Mouse (Mus musculus): Measurements from ENCODE around the gene Nipbl. TPM values are rescaled to one million over a fixed set of nuclear protein-coding genes. Genes with fewer than 3 reads are reported as not detected.
"Not testable (repeated sequence)": the region's sequence is repeated elsewhere in the genome, so short reads cannot be mapped to it uniquely, and the experiment has no call there.

The Nipbl gene
- 10 to 100 TPM; 35.8 to 40.2 TPM for total RNA-seq (2021)
- long read RNA-seq, experiment 1, partial matches to known transcripts = 2 of 3 reads
- long read RNA-seq, experiment 1, other reads (novel, unspliced or antisense) = 1 of 3 reads
- long read RNA-seq, experiment 2, partial matches to known transcripts = 5 of 7 reads
- long read RNA-seq, experiment 2, other reads (novel, unspliced or antisense) = 2 of 7 reads

DNA sequence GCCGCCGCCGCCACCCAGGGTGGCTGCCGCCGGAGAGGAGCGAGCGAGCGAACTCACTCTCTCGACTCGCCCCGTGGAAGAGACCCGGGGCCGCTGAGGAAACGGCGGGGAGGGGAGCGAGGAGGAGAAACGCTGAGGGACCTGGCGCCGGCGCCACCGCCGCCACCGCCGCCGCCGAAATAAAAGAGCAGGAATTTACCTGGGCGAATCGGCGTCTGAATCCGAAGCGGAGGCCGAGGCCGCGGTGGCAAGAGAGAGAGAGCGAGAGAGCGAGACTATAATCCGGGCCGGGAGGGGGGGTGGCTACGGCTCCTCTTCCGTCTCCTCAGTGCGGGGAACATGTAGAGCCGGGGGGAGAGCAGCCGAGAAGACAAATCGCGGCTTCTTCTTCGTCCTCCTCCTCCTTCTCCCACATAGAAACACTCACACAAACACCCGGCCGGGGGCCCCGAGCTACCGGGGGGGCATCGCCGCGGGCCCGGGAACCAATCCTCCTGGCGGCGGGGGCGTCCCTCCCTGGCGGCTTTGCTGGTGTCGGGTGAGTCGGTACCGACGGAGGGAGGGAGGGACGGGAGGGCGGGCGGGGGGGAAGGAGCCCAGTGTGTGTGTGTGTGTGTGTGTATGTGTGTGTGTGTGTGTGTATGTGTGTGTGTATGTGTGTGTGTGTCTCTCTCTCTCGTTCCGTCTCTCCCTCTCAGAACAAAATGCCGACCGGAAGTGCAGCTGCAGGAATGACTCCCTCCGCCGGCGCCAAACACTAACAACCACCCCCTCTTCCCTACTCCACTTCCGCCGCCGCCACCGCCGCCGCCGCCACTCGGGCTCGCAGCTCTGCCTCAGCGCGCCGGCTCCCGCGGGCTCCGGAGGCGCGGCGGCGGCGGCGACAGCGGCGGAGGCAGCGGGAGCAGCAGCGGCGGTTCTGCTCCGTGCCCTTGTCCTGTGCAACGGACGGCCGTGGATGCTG lies at the start of gene Nipbl:
Gene Nipbl (minus strand): TSS at position 538 of the 964 bp plus-strand sequence.
- peak; percentile 83 to 93 for DNase-seq (ENCODE audit: low spot score in 2 of 2)

DNA sequence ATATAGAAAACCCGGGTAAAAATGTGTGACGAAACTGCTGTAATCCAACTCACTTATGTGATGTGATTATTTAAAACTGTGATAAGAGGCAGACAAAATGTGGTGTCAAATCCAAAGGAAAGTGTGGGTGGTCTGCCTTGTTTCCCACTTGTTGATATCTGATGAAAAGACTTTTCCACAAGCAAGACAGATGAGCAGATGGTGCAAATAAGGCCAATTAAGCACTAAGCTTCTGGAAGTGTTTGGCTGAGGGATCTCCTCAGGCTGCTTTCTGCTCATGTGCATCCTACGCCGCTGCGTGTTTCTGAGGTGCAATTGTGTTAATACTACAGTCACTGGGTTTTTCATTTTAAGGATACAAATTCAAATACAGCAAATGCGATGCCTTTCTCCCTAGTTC lies 41.0 kb upstream of the Nipbl start:
- DNase-seq (ENCODE audit: low spot score in 2 of 2) = no peak

- no peak for DNase-seq (ENCODE audit: low spot score in 2 of 2)
Measured at GRCm38 (mm10) chr15:8469006-8469575, 24.8 kb upstream of the Nipbl start.

GRCm38 (mm10) chr15:8463521-8463920 lies 19.3 kb upstream of the Nipbl start:
- no peak for DNase-seq (ENCODE audit: low spot score in 2 of 2)

GRCm38 (mm10) chr15:8462780-8463179 lies 18.5 kb upstream of the Nipbl start:
- DNase-seq (ENCODE audit: low spot score in 2 of 2) = no peak

DNA sequence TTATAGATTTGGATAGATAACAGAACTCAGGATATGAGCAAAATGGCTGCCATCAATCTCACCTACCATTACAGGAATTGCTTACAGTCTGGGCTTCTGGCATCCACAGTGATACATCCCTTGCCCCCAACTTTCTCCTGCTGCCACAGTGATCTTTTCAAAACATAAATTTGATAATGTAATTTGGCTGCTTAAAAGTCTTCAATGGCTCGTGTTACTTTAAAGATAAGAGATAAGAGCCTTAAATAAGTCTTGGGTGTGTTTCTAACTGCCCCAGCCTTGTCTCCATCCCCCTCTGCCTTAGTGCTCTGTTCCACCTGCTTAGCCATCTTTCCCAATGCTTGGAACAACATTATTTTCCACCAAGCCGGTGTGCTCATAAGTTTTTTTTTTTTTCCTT lies 16.6 kb upstream of the Nipbl start:
- DNase-seq (ENCODE audit: low spot score in 2 of 2) = no peak

GRCm38 (mm10) chr15:8459979-8460378 lies 15.7 kb upstream of the Nipbl start:
- no peak for DNase-seq (ENCODE audit: low spot score in 2 of 2)

- DNase-seq (ENCODE audit: low spot score in 2 of 2) = not testable (repeated sequence)
Measured at GRCm38 (mm10) chr15:8456223-8456622, 12.0 kb upstream of the Nipbl start.

DNA sequence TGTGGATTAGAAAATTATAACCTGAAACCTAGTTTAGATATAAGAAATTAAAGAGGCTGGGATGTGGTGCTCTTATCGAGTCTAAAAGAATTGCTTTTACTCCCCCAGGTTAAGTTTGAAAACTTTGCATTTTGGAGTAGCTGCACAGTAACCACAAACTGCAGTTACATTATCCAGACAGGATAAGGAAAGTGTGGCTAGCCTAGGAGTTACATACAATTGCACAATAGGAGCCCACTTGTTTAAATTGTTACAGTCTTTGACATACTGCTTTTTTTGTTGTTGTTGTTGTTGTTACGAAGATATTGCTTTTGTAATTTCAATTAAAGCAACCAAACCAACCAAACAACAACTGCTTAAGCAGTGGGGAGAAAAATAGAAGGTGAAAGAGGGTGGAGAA lies 11.2 kb upstream of the Nipbl start:
- DNase-seq (ENCODE audit: low spot score in 2 of 2) = no peak

GRCm38 (mm10) chr15:8451071-8451470 lies 6.8 kb upstream of the Nipbl start:
- DNase-seq (ENCODE audit: low spot score in 2 of 2) = peak in 1 of 2 experiments; percentile 19

DNA sequence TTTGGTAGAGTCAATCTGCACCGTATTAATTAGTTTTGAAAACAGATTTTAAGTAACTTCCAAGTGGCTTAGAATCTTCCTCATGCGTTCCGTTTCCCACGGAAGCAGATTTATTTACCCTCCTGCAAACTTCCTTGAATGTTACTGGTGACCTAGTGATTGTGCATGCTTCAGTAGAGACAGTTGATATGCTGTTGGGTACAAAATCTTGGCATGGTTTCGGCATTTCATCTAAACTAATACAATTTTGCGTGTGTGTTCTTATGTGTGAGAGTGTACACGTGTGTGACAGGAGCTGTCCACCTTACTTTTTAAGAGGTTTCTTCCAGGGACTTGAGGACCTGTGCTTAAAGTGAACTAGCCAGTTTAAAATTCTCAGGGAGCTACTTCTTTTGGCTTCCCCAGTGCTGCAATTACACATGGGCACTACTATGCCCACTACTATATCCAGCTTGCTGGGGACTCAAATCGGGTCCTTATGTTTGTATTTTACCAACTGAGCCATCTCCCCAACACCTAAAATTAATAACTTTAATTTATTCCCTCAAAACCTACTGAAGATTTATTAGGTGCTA lies 3.0 kb upstream of the Nipbl start:
- DNase-seq (ENCODE audit: low spot score in 2 of 2) = no peak

GRCm38 (mm10) chr15:8446435-8446834 lies 2.2 kb upstream of the Nipbl start:
- DNase-seq (ENCODE audit: low spot score in 2 of 2) = no peak

GRCm38 (mm10) chr15:8445951-8446419 lies 1.7 kb upstream of the Nipbl start:
- DNase-seq (ENCODE audit: low spot score in 2 of 2) = peak in 1 of 2 experiments; percentile 16

- peak; percentile 57 to 81 for DNase-seq (ENCODE audit: low spot score in 2 of 2)
Measured at GRCm38 (mm10) chr15:8444890-8445597, 781 bp upstream of the Nipbl start.

- DNase-seq (ENCODE audit: low spot score in 2 of 2) = peak; percentile 54 to 73
Measured at GRCm38 (mm10) chr15:8443168-8443925, 916 bp downstream of the Nipbl start.

GRCm38 (mm10) chr15:8442761-8443160 lies 1.5 kb downstream of the Nipbl start:
- no peak for DNase-seq (ENCODE audit: low spot score in 2 of 2)

- DNase-seq (ENCODE audit: low spot score in 2 of 2) = no peak
Measured at GRCm38 (mm10) chr15:8442156-8442555, 2.1 kb downstream of the Nipbl start.

DNA sequence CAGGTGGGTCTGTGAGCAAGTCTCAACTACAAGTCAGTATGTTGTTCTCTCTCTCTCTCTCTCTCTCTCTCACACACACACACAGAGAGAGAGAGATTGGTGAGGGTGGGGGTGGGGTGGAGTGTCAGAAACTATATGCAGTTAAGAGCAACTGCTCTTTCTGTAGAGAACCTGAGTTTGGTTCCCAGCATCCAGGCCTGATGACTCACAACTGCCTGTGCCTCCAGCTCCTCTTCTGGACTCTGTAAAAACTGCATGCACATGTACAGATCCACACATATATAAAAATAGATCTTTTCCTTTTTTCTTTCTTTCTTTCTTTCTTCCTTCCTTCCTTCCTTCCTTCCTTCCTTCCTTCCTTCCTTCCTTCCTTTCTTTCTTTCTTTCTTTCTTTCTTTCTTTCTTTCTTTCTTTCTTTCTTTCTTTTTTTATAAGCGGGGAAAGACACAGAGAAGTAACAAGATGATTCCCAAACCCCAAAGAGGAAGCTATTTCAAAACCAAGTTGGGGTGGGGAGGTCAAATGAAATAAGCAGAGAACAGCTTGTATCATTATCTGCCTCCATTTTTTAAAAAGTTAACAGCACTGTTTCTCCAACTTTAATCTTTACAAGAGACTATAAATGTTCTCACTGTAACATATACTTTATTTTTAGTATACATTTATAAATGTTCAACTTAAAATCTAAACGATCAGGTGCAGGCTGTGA lies 10.9 kb downstream of the Nipbl start:
- DNase-seq (ENCODE audit: low spot score in 2 of 2) = no peak

- DNase-seq (ENCODE audit: low spot score in 2 of 2) = no peak
Measured at GRCm38 (mm10) chr15:8432534-8432933, 11.7 kb downstream of the Nipbl start.

Data from gastrocnemius, postnatal 4 days (tissue).